Mouse (Mus musculus) testis, postnatal 14 days (tissue): ENCODE measurements around the gene Acot6.

ENCODE experiments used
- DNase-seq: peaks from one replicate; pipeline ENCODE4 v3.0.0; 2021; ENCODE audit warnings: low spot score

Acot6 gene

DNA sequence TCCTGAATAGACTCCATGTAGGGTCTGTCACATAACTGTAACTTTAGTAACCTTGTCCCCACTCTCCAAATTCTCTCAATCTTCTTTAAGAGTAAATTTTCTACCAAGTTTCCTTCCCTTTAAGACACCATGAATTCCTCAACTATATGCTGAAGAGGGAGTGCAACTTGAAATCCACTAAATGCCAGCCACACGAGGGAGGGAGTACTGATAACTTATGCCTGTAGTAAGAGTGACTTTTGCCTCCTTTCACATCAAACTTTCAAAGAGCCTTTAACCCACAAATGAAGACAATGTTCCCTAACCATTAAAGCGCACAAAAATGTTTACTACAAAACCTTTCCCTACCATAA, 1.0 kb downstream of the Acot6 start:
- no peak for DNase-seq

DNA sequence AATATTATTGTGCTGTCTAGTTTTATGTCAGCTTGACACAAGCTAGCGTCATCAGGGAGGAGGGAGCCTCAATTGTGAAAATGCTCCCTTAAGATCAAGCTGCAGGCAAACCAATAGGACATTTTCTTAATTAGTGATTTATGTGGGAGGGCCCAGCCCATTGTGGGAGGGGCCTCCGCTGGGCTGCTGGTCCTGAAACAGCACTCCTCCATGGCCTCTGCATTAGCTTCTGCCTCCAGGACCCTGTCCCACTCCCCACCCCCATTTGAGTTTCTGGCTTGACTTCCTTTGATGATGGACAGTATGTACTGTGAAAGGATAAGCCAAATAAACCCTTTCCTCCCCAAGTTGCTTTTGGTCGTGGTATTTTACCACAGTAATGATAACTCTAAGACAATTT, 6.6 kb downstream of the Acot6 start:
- DNase-seq: no peak

DNA sequence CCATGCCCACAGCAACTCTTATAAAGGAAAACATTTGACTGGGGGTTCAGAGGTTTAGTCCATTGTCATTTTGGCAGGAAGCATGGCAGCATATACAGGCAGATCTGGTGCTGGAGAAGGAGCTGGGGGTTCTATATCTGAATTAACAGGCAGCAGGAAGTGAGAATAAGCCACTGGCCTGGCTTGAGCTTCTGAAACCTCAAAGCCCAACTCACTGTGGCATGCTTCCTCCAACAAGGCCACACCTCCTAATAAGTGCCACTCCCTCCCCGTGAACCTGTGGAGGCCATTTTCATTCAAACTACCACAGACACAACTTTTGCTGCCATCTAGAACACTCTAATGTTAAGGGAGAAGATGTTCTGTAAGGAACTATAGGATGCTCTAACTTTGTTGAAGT, 7.2 kb downstream of the Acot6 start:
- no peak for DNase-seq

DNA sequence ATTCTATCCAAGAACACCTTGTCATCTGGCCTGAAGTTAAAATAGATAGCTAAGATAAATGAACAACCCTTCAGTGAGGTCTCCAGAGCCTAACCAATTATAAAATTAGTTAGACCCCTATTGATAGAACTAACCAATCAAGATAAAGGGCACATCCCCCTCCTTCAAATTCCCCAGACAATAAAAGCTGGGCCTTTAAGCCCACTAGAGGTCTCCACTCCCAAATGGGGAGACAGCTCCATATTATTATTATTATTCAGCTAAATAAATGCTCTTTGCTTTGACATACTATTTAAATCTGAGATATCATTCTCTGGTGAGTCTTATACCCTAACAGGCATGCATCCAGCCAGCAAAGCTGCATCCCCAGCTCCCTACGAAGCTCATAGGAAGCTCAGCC, 9.5 kb downstream of the Acot6 start:
- DNase-seq: no peak

DNA sequence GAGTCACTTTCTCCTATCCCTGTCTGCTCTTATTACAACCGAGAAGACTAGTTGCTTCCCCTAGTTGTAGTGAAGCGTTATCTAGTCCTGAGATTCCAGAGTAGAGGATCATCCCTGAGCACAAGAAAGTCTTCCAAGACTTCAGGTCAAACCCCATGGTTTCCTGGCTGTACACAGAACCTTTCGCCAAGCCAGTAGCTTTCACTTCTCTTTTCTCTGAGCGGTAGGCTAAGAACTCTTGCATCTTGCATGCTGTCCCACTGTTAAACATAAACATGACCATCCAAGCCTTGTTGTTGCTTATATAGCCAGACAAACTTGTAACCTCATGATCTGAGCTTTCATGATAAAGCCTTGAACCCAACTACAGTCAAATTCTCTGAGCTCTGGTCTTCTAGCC, 10.4 kb downstream of the Acot6 start:
- no peak for DNase-seq

DNA sequence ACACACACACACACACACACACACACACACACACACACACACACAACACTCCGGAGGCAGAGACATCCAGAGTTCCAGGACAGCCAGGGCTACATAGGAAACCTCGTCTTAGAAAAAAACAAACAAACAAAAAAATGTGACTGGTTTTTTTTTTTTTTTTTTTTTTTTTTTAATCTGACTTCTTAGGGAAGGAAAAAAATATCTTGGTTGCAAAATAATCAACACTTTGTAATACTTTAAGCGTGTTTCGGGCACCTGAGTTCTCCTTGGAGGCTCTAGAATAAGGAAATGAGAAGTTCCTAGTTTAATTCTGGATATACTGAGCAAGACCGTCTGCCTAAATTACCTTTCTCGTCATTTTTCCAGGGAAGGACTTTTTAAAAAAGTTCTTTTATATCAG, 13.2 kb downstream of the Acot6 start:
- DNase-seq: no peak

DNA sequence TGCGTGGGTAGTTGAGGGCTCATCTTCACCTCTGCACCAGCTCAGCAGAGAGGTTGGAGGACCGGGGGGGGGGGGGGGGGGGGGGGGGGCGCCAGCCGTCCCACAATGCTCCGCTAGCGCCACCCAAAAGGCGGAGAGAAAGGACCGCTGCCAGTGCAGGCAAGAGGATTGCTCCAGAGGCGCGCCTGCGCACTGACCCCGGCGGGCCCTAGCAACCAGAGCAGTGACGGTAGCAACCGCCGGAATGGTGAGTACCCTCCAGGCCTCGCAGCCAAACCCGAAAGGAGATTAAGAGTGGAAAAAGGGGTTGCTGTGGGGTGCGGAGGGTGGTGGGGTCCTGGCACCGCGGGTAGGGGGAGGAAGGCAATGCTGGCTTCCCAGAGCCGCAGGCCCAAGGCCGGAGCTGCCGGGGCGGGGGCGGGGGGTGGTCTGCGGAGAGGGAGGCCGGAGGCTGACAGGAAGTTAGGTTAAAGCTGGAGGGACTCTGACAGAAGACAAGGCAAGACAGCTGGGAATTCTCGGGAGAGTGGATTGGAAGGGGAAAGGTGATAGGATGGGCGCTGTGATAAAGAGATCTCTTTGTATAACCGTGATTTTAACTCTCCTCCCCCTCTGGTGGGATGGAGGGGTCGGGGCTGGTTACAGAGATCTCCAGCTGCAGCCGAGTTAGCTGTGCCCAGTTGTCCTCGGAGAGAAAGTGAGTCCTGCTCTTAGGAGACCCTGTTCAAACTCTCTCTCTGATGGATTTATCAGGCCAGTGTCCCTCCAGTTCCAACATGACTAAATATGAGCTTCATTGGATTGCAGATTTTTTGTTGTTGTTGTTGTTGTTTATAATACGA, 13.9 kb downstream of the Acot6 start, which contains the start of gene Dnal1:
Gene Dnal1 (plus strand): TSS at position 214 of the 842 bp plus-strand sequence.
- peak; percentile 89 for DNase-seq

DNA sequence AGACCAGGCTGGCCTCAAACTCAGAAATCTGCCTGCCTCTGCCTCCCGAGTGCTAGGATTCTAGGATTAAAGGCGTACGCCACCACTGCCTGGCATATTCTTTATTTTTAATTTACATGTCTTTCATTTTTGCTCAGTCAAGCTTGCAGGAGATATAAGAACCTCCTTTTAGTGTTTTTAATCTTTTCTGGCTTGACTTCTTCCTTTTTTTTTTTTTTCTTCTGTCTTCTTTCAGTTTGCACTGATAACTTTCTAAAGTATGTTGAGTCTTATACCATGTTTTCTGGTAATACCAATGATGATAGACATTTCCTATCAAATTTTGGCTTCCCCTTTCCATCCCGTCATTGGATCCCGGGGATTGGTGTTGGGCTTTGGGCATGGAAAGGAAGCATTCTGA, 19.1 kb downstream of the Acot6 start:
- no peak for DNase-seq

DNA sequence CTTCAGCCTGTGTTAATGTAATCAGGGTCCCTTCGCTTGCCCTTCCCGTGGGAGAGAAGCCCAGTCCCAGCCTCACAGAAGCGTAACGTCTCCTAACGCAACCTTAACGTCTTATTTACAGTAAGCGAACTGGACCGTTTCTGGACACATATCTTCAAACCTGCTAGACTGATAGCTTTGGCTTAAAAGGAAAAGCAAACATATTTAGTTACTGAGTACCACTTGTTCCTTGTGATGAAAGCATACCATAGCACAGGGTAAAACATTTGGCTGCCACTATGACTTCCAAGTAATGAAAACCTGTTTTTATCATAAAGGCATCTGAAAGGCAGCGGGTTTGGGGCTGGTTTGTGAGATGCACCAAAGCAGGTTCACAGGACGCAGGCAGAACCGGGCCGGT, 25.4 kb downstream of the Acot6 start:
- DNase-seq: no peak

DNA sequence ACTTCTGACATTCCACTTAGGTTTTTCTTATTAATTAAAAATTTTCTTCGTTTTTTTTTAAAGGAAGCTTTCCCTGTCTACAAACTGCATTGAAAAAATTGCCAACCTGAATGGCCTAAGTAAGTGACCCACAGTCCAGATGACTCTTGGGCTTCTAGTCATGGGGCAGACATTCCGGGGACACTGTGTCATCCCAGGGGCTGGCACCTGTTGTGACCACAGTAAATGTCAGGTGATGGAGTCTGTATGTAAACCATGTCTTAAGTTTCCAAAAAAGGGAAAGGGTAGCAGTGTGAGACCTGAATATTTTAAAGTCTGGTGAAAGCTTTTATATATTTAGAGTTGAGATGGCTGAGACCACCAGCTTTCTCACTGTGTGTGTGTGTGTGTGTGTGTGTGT, 26.4 kb downstream of the Acot6 start:
- no peak for DNase-seq

DNA sequence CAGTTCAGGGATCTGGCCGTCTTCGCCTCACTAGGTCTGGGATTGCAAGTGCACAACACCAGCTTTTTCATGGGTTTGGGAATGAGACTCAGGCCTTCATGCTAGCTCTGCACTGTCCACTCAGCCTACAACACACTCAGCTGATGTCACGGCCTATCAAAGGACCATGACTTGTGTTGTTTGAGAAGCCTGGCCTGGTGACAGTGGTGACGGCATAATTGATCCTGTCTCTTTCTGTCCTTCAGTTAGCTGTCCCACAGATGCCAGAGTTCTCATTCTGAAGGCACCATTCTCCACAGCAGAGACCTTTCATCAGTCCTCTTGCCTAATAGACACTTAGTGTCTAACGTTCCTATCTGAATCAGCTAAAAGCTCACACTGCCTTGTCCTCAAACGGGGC, 28.1 kb downstream of the Acot6 start:
- DNase-seq: no peak

DNA sequence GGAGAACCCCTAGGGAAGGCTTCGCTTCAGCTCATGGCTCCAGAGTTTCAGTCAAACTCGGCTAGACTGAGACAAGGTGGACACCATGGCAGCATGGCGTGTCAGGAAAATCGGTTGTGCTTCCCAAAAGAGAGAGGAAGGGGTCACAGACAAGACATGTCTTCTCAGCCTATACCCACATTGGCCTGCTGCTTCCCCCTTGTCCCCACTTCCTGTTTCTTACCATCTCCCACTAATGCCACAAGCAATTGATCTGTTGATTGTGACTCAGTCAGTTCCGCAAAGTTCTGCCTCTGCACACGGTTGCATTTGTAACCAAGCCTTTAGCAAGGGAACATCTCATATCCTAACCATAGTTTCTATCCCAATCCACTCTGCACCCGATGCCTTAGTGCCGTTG, 29.5 kb downstream of the Acot6 start:
- DNase-seq: no peak

DNA sequence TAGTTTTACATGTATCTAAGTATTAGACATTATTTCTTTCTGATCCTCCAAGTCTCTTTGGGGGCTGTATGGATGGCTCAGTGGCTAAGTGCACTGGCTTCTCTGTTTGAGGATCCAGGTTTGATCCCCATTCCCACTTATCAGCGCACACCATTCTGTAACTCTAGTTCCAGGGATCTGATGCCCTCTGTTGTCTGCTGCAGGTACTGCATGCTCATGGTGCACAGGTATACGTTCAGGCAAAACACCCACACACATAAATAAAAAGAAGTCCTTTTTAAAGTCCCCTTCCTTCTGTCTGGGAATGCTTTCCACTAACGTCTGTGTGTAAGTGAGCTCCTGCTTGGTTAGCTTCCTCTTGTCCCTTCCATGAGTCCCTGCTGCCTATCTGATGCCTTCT, 31.8 kb downstream of the Acot6 start:
- DNase-seq: no peak

DNA sequence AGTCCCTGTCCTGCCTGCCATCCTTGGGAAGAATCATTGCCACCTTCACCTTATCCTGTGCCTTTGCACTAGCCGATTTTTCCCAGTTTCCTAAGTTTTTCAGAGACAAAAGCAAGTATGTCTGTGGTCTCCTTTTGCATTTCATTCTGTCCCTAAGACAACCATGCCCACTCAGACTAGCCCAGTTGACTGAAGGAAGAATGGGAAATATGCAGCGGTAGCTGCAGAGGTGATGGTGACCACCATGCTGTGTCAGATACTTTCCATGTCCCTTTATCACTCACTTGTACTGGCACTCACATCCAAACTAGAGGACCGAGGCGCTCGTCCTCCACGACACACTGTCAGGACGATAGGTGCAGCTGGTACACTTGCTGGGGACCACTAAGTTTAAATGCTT, 36.7 kb downstream of the Acot6 start:
- DNase-seq: no peak

DNA sequence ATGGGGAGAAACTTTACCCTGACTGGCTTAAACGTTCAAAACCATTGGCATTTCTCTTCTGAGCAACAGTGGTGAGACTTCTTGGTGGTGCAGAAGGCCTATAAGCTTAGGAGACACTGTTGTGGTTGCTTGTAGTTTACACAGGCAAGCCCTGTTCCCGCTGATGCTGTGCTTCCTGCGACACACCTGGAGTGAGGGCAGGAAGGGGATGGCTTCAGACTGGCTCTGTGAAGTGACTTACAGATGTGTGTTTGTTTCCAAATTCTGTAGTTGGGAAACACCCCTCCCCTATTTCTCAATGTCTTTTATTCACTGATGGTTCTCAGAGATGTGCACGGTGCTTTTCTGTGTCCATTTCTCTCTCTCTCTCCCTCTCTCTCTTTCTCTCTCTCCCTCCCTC, 39.7 kb downstream of the Acot6 start:
- DNase-seq: no peak

DNA sequence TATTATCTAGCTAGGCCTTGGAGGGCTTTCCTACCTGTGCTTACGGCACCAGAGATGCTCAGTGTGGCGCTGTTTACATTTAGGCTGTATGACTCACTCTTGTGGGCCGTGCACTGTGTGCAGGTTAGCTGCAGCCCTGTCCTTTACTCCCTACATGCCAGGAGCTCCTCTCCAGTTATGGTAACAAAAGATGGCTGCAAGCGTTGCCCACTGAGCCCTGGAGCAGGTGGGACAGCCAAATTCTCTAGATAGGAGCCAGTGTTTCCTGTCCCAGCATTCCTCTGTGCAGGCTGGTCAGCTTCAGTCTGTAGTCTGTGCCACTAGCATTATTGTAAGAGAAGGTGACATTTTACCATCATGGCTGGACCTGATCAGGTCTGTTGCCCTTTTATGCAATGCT, 40.8 kb downstream of the Acot6 start:
- DNase-seq: no peak

DNA sequence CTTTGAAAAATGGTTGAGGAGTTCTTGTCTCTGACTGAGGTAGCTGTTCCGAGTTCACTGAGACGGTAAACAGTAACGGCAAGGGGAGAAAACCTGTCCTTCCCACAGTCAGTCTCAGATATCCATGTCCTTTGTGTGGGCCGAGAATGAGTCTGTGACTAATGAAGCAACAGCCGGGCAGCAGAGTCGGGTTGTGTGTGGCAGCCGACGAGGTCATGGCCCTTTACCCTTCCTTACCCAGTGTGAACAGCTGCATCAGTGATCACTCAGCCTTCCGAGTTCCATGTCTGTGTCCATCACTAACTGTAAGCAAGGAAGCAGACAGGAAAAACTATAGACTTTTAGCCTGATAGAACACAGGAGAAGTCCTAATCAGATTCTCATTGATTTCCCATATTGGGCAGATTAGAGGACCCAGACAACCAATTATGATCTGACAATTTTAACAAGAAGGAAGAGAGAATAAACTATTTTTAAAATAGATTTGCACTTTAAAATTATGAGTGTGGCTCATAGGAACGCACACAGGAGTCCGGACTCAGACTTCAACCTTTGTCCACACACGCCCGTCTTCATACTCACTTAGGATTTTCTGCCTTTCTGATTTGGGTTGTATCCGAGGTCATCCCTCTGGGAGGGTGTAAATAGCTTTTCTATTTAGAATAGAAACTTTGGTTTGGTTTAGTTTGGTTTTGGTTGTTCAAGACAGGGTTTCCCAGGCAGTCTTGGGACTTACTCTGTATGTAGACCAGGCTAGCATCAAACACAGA, 42.0 kb downstream of the Acot6 start:
- DNase-seq: no peak

DNA sequence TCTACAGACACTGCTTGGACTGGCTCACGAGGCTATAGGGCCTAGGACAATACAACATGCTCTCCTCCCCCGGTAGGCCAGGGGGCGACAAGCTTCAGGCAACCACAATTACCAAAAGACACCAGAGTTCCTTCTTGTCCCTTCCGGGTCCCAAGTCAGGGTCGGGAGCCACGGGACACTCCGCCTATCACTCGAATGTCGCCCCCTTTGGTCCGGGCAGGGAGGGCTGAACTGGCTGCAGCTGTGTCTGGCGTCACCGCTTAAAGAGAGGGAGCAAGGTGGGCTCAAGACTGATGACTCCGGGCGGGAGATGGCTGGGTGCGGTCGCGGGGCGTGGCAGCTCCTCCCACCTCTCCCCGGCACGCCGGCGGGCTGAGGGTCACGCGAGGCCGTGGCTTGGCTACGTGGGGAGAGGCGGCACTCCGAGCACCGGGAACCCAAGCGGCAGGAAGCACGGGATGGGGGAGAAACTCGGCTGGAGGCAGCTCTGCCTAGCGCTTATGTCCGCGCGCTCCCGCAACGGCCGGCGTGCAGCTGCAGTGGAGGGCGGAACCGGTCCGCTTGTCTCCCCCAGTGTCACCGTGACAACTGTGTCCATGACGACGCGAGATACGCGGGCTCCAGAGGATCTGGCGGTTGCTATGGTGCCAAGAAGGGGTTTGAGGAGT, 47.6 kb downstream of the Acot6 start, which contains the start of gene Pnma1:
Gene Pnma1 (minus strand): TSS at position 536 of the 668 bp plus-strand sequence.
- peak; percentile 79 for DNase-seq

DNA sequence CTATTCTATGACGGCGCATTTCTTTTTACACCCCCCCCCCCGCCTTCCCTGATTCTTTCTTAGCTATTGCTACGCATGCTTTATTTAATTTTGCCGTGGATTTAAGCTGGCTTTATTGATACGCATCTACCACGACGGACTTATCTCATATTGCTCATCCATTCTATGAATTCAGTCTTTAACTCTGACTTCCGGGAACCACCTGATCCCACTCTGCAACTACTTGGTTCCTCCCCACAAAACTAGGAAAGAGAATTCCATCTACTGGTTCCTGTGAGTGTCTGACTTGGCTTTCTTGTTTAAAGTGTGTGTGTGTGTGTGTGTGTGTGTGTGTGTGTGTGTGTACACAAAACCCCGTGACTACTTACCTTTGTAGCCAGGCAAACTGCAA, 48.2 kb downstream of the Acot6 start:
- no peak for DNase-seq

DNA sequence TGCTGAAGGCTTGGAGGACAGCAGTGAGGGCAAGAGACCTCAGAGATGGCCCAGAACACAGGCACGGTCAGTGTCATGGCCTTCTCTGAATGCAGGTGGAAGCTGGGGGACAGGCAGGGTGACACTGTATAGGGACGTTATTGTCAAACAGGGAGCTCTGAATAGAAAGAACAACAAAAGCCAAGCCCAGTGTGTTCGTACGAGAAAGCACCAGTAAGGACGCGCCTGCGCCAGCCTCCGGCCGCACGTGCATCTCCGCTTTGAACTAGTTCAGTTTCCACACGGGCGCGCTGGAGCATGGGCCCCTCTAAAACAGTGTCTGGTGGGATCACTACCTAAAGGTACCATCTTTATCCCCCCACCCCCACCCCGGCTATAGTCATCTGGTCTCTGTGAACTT, 49.5 kb downstream of the Acot6 start:
- no peak for DNase-seq

DNA sequence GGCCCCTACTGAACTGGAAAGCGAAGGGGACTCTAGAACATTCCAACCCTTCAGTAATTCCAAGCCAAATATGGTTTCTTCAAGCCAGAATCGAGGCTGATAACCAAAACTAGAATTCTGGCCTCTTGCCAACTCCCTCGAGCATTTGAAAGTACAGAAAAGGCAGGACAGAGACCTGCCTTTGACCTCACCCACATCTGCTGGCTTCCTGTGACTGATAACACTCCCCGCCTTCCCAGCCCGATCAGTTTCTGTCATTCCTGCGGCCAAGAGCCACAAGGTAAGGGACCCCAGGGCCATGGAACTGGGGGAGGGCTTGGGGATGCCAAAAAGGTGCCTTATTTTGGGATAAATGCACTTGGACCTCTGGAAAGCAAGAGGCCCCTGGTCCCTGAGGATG, 50.5 kb downstream of the Acot6 start:
- DNase-seq: no peak

DNA sequence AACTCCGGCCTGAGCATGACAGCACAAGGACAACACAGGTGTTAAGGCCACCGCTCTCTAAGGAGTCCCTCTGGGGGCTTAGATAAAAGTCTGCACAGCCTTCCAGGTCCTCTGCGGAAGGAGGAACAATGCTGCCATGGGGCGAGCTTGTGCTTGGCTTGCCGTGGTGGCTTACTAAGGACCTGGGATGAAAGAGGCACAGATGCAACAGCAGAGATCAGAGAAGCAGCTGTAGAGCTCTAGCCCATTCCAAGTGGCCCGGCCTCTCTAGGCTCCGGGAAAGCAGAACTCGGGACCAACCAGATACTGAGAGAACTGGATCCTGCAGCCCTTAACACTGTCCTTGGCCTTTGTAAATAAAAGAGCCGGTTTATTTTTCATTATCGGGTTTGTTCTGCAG, 51.5 kb downstream of the Acot6 start:
- DNase-seq: no peak
